ENCODE assay signal across 9 mouse cellular contexts in genomic region chr7:45593118-45593815, GRCm38 (mm10). TPM values are rescaled to one million over a fixed set of nuclear protein-coding genes. Genes with fewer than 3 reads are reported as not detected.
DNase-seq lines count a peak whose midpoint lies in the region; ATAC-seq and TF ChIP-seq lines count a peak whose summit lies in the region.
"Had no signal": no experiment of that assay in that cellular context is flagged by ENCODE, and none has a peak within 500 bp of the region (broad histone marks: within the 10 kb centered on the region; RNA-seq: fewer than 3 reads in every experiment).

No protein-coding gene starts in this region.

- DNase-seq in hindbrain, embryonic 10.5 days (ENCODE audit: low spot score) = peak; percentile 58
- DNase-seq in c-Kit-positive CD71-negative TER-119-negative erythroid progenitor cells, embryonic 14.5 days (ENCODE audit: low read depth) = peak; percentile 81
- peak; percentile 58 to 62 for DNase-seq in frontal cortex, postnatal 25 days (ENCODE audit: low spot score in 2 of 2)
- DNase-seq in layer of hippocampus, postnatal 10 days (ENCODE audit: low spot score in 2 of 2) = peak; percentile 77 to 81
- peak; percentile 79 for DNase-seq in mesoderm, embryonic 11.5 days (ENCODE audit: low read depth, low spot score)

- no peak for ATAC-seq in hindbrain, embryonic 12.5 days (ENCODE audit: low FRiP score)

- H3K4me2 ChIP-seq in hindbrain, embryonic 12.5 days (replicated peaks) = no peak overlapping the region
- H3K4me2 ChIP-seq: embryonic facial prominence, embryonic 13.5 days had no signal

- H3K9ac ChIP-seq in hindbrain, embryonic 12.5 days = no peak overlapping the region
- H3K9ac ChIP-seq: embryonic facial prominence, embryonic 13.5 days had no signal

- H3K4me3 ChIP-seq in hindbrain, embryonic 10.5 days = no peak overlapping the region
- H3K4me3 ChIP-seq in hindbrain, embryonic 12.5 days = no peak overlapping the region
- H3K4me3 ChIP-seq in E14TG2a.4 (replicated peaks; ENCODE audit: low read length) = no peak overlapping the region
- no peak overlapping the region for H3K4me3 ChIP-seq in testis, adult 2 months (ENCODE audit: control insufficient read depth, low read depth, low read length)
- H3K4me3 ChIP-seq: embryonic facial prominence, embryonic 13.5 days had no signal

- H3K27me3 ChIP-seq in hindbrain, embryonic 10.5 days (ENCODE audit: insufficient read depth, poor library complexity, severe bottlenecking) = no peaks in the 10 kb centered on the region
- no peaks in the 10 kb centered on the region for H3K27me3 ChIP-seq in hindbrain, embryonic 12.5 days
- H3K27me3 ChIP-seq in E14TG2a.4 (ENCODE audit: insufficient read depth, low read length) = no peaks in the 10 kb centered on the region
- H3K27me3 ChIP-seq in testis, adult 2 months (ENCODE audit: control insufficient read depth, insufficient read depth, low read length) = no peaks in the 10 kb centered on the region
- H3K27me3 ChIP-seq: embryonic facial prominence, embryonic 13.5 days had no signal

- H3K36me3 ChIP-seq in hindbrain, embryonic 10.5 days = peaks cover 2% of the 10 kb centered on the region; the same call in 1 of the 2 replicates
- no peaks in the 10 kb centered on the region for H3K36me3 ChIP-seq in hindbrain, embryonic 12.5 days
- H3K36me3 ChIP-seq in E14TG2a.4 (ENCODE audit: insufficient read depth, low read length) = peaks cover 17% of the 10 kb centered on the region
- no peaks in the 10 kb centered on the region for H3K36me3 ChIP-seq in testis, adult 2 months (ENCODE audit: control insufficient read depth, insufficient read depth, low read length)

- 26% methylated on average over 10 of the region's 10 CpGs for WGBS in hindbrain, embryonic 10.5 days
- WGBS in hindbrain, embryonic 12.5 days = 25% methylated on average over 10 of the region's 10 CpGs

- no peaks in the 10 kb centered on the region for H3K9me3 ChIP-seq in hindbrain, embryonic 10.5 days
- no peaks in the 10 kb centered on the region for H3K9me3 ChIP-seq in hindbrain, embryonic 12.5 days (replicated peaks)
- H3K9me3 ChIP-seq in E14TG2a.4 (ENCODE audit: low read length) = peaks cover 4% of the 10 kb centered on the region; the same call in 1 of the 2 replicates
- H3K9me3 ChIP-seq: embryonic facial prominence, embryonic 13.5 days had no signal

- no peak for TF ChIP-seq POLR2A in testis, adult 2 months (IDR thresholded peaks at IDR 0.05; ENCODE audit: control insufficient read depth, low read depth, low read length)

- no peak overlapping the region for H3K27ac ChIP-seq in hindbrain, embryonic 10.5 days
- no peak overlapping the region for H3K27ac ChIP-seq in hindbrain, embryonic 12.5 days
- H3K27ac ChIP-seq in testis, adult 2 months (ENCODE audit: control insufficient read depth, insufficient read depth, low read depth, low read length) = no peak overlapping the region
- H3K27ac ChIP-seq: embryonic facial prominence, embryonic 13.5 days had no signal

- H3K4me1 ChIP-seq in hindbrain, embryonic 10.5 days (replicated peaks) = peaks cover 10% of the 10 kb centered on the region
- peaks cover 7% of the 10 kb centered on the region for H3K4me1 ChIP-seq in hindbrain, embryonic 12.5 days
- H3K4me1 ChIP-seq in E14TG2a.4 (replicated peaks; ENCODE audit: low read depth, low read length) = peaks cover 49% of the 10 kb centered on the region
- H3K4me1 ChIP-seq in testis, adult 2 months (ENCODE audit: control insufficient read depth, insufficient read depth, low read length) = peaks cover 9% of the 10 kb centered on the region

- TF ChIP-seq CTCF in E14TG2a.4 (conservative IDR thresholded peaks at IDR 0.05; ENCODE audit: low read length) = peak; percentile 95
- peak; percentile 89 for TF ChIP-seq CTCF in testis, adult 2 months (IDR thresholded peaks at IDR 0.05; ENCODE audit: control insufficient read depth, insufficient read depth, insufficient replicate concordance, low read depth, low read length)

RNA-seq across cellular contexts. Expression of gene Fgf21, which starts 22.0 kb away (rescaled TPM):
- not detected in 2 replicates for polyA plus RNA-seq in hindbrain, embryonic 10.5 days (2016; fragmentation: Nextera tagmentation; extraction: Ambion mirVana)
- 0.45 TPM in 1 of 2 replicates, not detected in the other for polyA plus RNA-seq in hindbrain, embryonic 12.5 days (2016; fragmentation: Nextera tagmentation; extraction: Ambion mirVana)
- not detected for total RNA-seq in layer of hippocampus, postnatal 10 days (2021)
- 3.6 and 3.7 TPM in 2 replicates for polyA plus RNA-seq in testis, adult 2 months (2012; rRNA removed)

RNA-seq across cellular contexts. Expression of gene Bcat2, which starts 23.3 kb away (rescaled TPM):
- 37.1 and 46.2 TPM in 2 replicates for polyA plus RNA-seq in hindbrain, embryonic 10.5 days (2016; fragmentation: Nextera tagmentation; extraction: Ambion mirVana)
- polyA plus RNA-seq in hindbrain, embryonic 12.5 days (2016; fragmentation: Nextera tagmentation; extraction: Ambion mirVana) = 35.2 and 36.9 TPM in 2 replicates
- 10 to 100 TPM; 20.8 to 22.9 TPM for total RNA-seq in layer of hippocampus, postnatal 10 days (2021)
- polyA plus RNA-seq in testis, adult 2 months (2012; rRNA removed) = 39.9 and 44.3 TPM in 2 replicates

RNA-seq across cellular contexts. Expression of gene Fut1, which starts 23.8 kb away (rescaled TPM):
- polyA plus RNA-seq in hindbrain, embryonic 10.5 days (2016; fragmentation: Nextera tagmentation; extraction: Ambion mirVana) = 0.20 TPM in 1 of 2 replicates, not detected in the other
- 0.14 TPM in 1 of 2 replicates, not detected in the other for polyA plus RNA-seq in hindbrain, embryonic 12.5 days (2016; fragmentation: Nextera tagmentation; extraction: Ambion mirVana)
- under 1 TPM; 0.20 to 0.71 TPM for total RNA-seq in layer of hippocampus, postnatal 10 days (2021)
- 0.08 and 0.21 TPM in 2 replicates for polyA plus RNA-seq in testis, adult 2 months (2012; rRNA removed)

RNA-seq across cellular contexts. Expression of gene Izumo1, which starts 28.3 kb away (rescaled TPM):
- polyA plus RNA-seq in hindbrain, embryonic 10.5 days (2016; fragmentation: Nextera tagmentation; extraction: Ambion mirVana) = 0.19 TPM in 1 of 2 replicates, not detected in the other
- polyA plus RNA-seq in hindbrain, embryonic 12.5 days (2016; fragmentation: Nextera tagmentation; extraction: Ambion mirVana) = 0.18 TPM in 1 of 2 replicates, not detected in the other
- not detected for total RNA-seq in layer of hippocampus, postnatal 10 days (2021)
- 77.5 and 95.6 TPM in 2 replicates for polyA plus RNA-seq in testis, adult 2 months (2012; rRNA removed)

RNA-seq across cellular contexts. Expression of gene Rasip1, which starts 34.0 kb away (rescaled TPM):
- 6.4 and 9.3 TPM in 2 replicates for polyA plus RNA-seq in hindbrain, embryonic 10.5 days (2016; fragmentation: Nextera tagmentation; extraction: Ambion mirVana)
- 15.6 and 16.2 TPM in 2 replicates for polyA plus RNA-seq in hindbrain, embryonic 12.5 days (2016; fragmentation: Nextera tagmentation; extraction: Ambion mirVana)
- 10 to 100 TPM; 13.9 to 14.5 TPM for total RNA-seq in layer of hippocampus, postnatal 10 days (2021)
- polyA plus RNA-seq in testis, adult 2 months (2012; rRNA removed) = 5.1 and 5.4 TPM in 2 replicates
